Mouse (Mus musculus) small intestine, adult 2 months (tissue): ENCODE measurements at regions not wholly inside any gene's neighbourhood (a gene's known extent, or its start where the extent isn't known, plus 50 kb on each side); places are given as distances from the start of the nearest gene placed in this dataset.

Experiments used
- CTCF ChIP-seq: fragments of 200-500 bp; IDR thresholded peaks from 2 replicates; pipeline ENCODE4 v1.5.1; 2012; ENCODE audit warnings: low read depth, mild to moderate bottlenecking, control low read depth, inconsistent platforms, low read length, moderate library complexity, mixed read lengths; ENCODE audit not compliant: insufficient replicate concordance, insufficient read length; ENCODE audit errors: extremely low read depth
- POLR2A ChIP-seq: fragments of 200-500 bp; IDR thresholded peaks from 2 replicates; pipeline ENCODE4 v1.6.1; 2012; ENCODE audit warnings: low read depth, mild to moderate bottlenecking, control low read depth, inconsistent platforms, low read length, moderate library complexity

GRCm38 (mm10) chr8:115440151-115440550, 267.4 kb downstream of the Maf start:
- TF ChIP-seq POLR2A (no peak), CTCF (no peak)
